Mouse (Mus musculus) heart, adult 11 months (tissue): ENCODE data around the gene Sugt1.

Source experiments
- DNase-seq: peaks from one replicate; pipeline ENCODE4 v3.0.0; 2022

Gene Sugt1

GRCm38 (mm10) chr14:79587139-79587851 lies at the start of gene Sugt1:
Sugt1 (plus strand) TSS chr14:79587691.
- peak; percentile 100 for DNase-seq

- DNase-seq, result peak; percentile 66
These were observed 49.6 kb upstream of the Sugt1 start for GRCm38 (mm10) chr14:79537921-79538320.

- DNase-seq, result peak; percentile 11
These were observed 45.9 kb upstream of the Sugt1 start for GRCm38 (mm10) chr14:79541606-79542005.

DNA sequence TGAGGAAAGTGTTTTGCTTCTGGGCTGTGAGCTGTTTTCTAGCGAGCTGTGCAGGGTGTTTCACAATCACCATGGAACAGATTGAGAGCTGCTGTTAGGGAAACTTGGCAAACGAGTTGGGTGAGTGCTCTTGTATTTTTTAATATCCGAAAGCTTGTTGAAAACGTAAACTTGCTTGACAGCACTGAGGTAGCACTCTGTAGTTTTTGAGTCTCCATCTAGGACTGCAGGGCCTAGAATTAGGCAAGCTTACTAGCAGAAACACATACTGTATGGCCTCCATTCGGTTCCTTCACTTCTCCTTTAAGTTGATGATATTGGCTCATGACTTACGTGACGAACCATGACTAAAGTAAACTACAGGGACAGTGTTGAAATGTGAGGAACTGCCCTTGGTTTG lies 38.1 kb upstream of the Sugt1 start:
- DNase-seq, result peak; percentile 94

- DNase-seq, result no peak
These were observed 35.6 kb upstream of the Sugt1 start for GRCm38 (mm10) chr14:79551929-79552328.

DNA sequence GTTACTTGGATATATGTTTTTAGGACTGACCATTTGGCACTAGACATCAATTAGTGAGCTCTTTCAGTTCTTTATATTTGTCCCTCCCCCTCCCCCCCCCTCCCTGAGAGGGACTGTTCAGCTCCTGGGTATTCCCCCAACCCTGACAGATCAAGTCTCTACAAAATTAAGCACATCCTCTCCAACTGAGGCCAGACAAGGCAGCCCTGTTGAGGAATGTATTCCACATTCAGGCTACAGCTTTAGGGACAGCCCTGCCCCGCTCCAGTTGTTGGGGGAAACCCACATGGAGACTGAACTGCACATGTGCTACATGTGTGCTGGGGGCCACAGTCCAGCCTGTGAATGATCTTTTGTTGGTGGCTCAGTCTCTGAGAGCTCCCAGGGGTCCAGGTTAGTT lies 34.6 kb upstream of the Sugt1 start:
- no peak for DNase-seq

- no peak for DNase-seq
These were observed 29.7 kb upstream of the Sugt1 start for GRCm38 (mm10) chr14:79557796-79558195.

GRCm38 (mm10) chr14:79562745-79563144 lies 24.7 kb upstream of the Sugt1 start:
- DNase-seq, result peak; percentile 92

GRCm38 (mm10) chr14:79564784-79565183 lies 22.7 kb upstream of the Sugt1 start:
- DNase-seq, result peak; percentile 84

- peak; percentile 67 for DNase-seq
These were observed 13.9 kb upstream of the Sugt1 start for GRCm38 (mm10) chr14:79573482-79574191.

DNA sequence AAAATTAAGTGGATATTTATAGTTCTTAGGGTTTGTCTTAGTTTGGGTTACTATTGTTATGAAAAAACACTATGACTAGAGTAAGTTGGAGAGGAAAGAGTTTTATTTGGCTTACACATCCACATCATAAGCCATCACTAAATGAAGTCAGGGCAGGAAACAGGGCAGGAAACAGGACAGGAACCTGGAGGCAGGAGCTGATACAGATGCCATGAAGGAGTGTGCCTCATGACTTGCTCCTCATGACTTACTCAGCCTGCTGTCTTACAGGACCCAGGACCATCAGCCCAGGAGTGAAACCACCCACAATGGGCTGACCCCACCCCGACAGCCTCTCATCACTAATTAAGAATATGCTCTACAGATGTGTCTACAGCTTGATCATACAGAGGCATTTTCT lies 13.1 kb upstream of the Sugt1 start:
- peak; percentile 77 for DNase-seq

GRCm38 (mm10) chr14:79583526-79584245 lies 3.8 kb upstream of the Sugt1 start:
- DNase-seq, result peak; percentile 71

- peak; percentile 46 for DNase-seq
These were observed 872 bp upstream of the Sugt1 start for GRCm38 (mm10) chr14:79586499-79587138.

DNA sequence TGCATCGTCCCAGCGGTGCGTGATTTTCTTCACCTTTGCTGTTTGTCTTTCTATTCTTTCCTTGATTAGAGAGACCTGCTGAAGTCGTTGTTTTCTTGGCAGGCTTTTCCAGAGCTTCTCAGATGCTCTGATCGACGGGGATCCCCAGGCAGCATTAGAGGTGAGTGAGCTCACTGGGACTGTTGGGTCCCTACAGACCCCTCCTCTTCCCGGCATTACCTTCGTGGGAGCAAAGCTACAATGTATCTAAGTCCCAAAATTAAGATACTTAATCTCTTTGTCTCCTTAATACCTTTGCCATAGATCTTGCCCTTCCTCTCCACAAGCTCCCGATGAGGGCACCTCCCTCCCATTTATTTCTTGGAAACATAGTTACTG lies 350 bp downstream of the Sugt1 start:
- no peak for DNase-seq

- DNase-seq, result peak; percentile 85
These were observed 1.1 kb downstream of the Sugt1 start for GRCm38 (mm10) chr14:79588534-79588951.

- peak; percentile 80 for DNase-seq
These were observed 1.9 kb downstream of the Sugt1 start for GRCm38 (mm10) chr14:79589401-79589800.

- no peak for DNase-seq
These were observed 3.4 kb downstream of the Sugt1 start for GRCm38 (mm10) chr14:79590916-79591315.

GRCm38 (mm10) chr14:79591611-79592010 lies 4.1 kb downstream of the Sugt1 start:
- DNase-seq, result no peak

GRCm38 (mm10) chr14:79594069-79594468 lies 6.6 kb downstream of the Sugt1 start:
- DNase-seq, result peak; percentile 59

DNA sequence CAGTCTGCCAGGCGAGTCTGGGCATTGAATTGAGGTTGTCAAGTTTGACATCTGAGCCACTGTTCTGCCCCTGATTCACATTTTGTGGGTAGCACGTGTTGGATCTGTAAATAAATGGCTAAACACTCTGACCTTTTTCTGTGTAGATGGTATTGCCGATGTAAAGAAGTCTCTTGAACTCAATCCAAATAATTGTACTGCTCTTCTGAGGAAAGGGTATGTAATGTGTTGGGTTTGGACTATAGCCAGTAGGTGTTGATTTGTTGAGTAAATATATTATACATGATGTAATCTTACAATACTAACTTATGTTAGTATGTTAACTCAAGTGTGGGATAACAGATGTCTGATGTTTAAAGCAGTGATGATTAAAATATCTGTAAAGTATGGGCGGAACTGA lies 9.1 kb downstream of the Sugt1 start:
- no peak for DNase-seq

DNA sequence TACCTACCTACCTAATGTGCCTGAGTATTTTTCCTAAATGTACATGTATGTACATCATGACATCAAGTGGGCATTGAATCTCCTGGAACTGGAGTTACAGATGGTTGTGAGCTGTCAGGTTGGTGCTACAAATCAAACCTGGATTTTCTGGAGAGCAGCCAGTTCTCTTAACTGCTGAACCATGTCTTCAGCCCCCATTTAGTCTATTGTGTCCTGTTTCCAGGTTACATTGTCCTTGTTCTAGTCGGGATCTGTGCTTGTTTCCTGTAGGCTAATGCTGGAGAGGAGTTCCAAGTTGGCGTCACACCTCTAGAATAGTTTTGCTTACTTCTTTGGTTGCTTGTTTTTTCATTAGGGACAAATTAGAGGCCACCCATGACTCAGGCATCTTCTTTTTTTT lies 18.4 kb downstream of the Sugt1 start:
- DNase-seq, result peak; percentile 90

DNA sequence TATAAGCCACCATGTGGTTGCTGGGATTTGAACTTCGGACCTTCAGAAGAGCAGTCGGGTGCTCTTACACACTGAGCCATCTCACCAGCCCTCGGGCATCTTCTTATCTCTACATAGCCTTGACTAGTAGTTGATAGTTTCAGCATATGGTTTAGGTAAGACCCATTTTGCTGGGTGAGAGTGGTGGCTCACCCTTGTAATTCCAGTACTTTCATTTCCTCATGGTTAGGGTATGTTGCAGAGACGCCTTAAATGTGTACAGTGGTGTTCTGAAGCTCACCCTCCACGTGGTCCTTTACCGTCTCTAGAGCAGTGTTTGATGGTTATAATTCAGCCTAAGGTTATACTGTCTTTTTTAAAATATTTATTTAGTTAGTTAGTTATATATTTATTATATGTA lies 18.9 kb downstream of the Sugt1 start:
- DNase-seq, result no peak

- DNase-seq, result no peak
These were observed 19.4 kb downstream of the Sugt1 start for GRCm38 (mm10) chr14:79606867-79607266.
